Mouse (Mus musculus) CD4-positive, CD25-positive, alpha-beta regulatory T cell, adult 4 months (primary cell): ENCODE data around the gene Krt35. TPM values are rescaled to one million over a fixed set of nuclear protein-coding genes. Genes with fewer than 3 reads are reported as not detected.

Source experiments
- ATAC-seq: one replicate; pipeline ENCODE4 v1.8.0; 2017
- polyA plus RNA-seq, 2 experiments: library from polyadenylated mRNA; unstranded; fragments of 100-300 nt; shearing (Covaris generic); gene quantifications; one replicate each; pipeline ENCODE4 v1.2.1; 2017

Krt35 gene
- polyA plus RNA-seq, result not detected

- ATAC-seq, result no peak
These were observed at the start of gene Krt35 for GRCm38 (mm10) chr11:100096141-100096540. Gene Krt35, minus strand, starts transcription at chr11:100096241.

DNA sequence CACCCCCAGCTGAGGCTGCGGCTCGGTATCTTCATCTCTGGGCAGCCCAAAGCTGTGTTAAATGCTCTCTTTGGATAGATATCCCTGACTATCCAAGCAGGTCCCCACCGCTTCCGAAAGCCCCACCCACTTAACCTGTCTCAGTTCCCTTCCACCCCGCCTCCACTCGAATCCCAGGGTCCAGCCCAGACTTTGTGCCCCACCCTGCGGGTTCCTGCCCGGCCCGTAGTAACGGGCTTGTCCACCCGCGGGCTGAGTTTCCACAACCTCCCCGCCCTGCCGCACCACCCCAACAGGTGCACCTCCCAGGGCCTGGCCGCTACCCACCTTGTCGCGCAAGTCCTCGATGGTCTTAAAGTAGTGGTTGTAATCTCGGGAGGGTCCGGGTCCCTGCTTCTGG lies 49.1 kb upstream of the Krt35 start:
- no peak for ATAC-seq

DNA sequence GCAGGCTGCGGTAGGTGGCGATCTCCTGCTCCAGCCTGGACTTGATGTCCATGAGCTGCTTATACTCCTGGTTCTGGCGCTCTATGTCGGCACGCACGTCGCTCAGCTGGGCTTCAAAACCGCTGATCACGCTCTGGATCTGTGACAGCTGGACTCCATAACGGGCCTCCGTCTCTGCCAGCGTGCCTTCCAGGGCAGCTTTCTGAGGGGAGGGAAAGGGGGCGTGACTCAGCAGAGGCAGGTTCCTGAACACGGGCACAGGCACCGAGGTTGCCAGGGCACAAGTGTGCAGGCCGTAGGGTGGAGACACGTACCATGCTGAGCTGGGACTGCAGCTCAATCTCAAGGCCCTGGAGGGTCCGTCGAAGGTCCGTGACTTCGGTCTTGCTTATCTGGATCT lies 44.9 kb upstream of the Krt35 start:
- no peak for ATAC-seq

DNA sequence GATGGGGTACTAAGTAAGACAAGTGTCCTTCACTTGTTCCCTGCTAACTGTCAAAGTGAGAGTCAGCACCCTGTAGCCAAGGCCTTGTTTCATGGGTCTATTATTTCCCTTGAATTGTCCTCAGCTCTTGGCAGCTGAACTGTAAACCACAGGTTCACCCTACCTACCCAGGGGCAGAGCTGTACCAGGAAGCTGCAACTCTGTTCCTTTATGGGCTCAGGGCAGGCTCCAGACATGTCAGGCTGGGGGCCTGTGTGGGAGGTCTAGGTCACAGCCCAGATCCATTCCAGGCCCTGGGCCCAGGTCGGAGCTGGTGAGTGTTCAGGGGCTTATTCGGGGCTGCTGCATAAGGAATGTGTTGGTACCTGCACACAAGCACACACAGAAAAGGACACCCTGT lies 43.4 kb upstream of the Krt35 start:
- ATAC-seq, result no peak

GRCm38 (mm10) chr11:100138809-100139208 lies 42.8 kb upstream of the Krt35 start:
- ATAC-seq, result no peak

DNA sequence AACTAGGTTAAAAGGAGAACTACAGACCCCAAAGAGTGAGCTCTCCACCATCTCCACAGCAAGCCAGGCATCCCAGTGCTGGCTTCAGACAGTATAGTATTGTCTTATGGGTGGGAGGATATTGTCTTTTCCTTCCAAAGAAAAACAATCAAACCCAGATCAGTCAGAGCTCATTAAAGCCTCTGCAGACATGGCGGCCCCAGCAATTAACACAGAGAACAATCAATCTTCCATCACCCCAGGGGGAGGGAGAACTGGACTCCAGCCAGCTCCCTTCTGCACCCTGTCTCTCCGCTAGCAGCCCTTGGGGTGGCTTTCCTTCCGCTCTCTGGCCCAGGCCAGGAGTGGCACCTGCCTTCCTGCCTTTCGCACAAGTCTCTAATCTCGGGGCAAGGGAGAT lies 41.7 kb upstream of the Krt35 start:
- ATAC-seq, result no peak

GRCm38 (mm10) chr11:100136559-100136958 lies 40.5 kb upstream of the Krt35 start:
- ATAC-seq, result no peak

DNA sequence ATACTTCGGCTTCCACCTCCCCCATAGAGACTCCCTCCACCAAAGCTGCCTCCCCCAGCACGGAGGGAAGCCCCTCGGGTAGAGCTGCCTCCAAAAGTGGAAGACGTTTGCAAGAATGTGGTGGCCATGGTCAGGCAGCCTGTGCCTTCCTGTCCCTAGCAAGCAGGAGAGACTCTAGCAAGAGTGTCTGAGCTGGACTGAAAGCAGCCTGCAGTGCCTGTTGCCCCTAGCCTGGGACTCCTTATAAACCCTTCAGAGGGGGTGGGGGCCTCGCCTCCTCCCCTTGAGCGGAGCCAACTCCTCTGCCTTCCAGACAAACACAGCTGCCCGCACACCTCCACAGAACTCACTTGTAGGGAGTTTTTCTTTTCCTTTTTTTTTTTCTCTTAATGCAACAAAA lies 39.7 kb upstream of the Krt35 start, which contains the start of gene Krt15:
Gene Krt15 (minus strand): TSS at position 198 of the 400 bp plus-strand sequence.
- ATAC-seq, result no peak

- no peak for ATAC-seq
These were observed 28.9 kb upstream of the Krt35 start for GRCm38 (mm10) chr11:100124901-100125300.

- ATAC-seq, result no peak
These were observed 25.4 kb upstream of the Krt35 start, which contains the start of gene Krt13 for GRCm38 (mm10) chr11:100121466-100121865. Gene Krt13, minus strand, starts transcription at chr11:100121566.

DNA sequence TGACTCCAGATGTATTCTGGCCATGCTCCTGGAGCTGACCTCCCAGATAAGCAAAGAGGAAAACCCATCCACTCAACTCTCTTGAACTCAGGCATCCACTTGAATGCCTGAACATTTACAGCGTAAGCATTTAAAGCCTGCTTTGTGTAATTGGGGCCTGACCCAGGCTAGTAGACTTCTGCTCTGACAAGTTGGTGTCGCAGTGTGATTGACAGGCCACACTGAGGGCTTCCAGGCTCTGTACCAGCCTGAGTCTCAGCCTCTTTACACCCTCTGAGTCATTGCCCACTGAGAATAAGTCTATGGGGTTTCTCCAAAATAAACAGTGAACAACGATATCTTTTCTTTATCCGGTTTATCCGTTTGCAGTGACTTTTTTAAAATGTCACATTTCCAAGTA lies 24.3 kb upstream of the Krt35 start:
- no peak for ATAC-seq

- no peak for ATAC-seq
These were observed 17.6 kb upstream of the Krt35 start for GRCm38 (mm10) chr11:100113742-100114029.

GRCm38 (mm10) chr11:100112935-100113741 lies 17.1 kb upstream of the Krt35 start:
- ATAC-seq, result no peak

DNA sequence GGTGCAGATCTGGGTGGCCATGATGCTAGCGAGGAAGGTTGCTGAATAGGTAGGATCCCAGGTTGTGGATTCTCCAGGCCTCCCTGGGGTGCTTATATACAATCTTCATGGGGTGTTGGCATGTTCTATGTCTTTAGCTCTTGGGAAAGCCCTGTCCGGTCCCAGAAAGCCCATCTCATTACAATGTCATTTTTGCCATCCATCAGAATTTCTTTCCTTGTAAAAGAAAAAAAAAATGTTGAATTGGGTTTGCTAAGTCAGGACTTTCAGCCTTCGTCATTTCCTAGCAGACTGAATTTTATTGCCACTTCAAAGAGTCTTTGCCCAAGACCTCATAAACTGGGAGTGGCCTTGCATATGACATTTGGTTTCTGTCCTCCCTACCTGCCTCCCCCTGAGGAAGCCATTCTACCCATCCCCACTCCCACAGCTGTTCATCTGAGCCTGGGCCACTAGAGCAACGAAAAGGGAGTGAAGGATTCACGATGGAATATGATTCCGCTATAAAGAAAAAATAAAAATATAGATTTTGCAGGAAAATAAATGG lies 9.6 kb upstream of the Krt35 start, which contains the start of gene Krt36:
Gene Krt36 (minus strand): TSS at position 51 of the 547 bp plus-strand sequence.
- ATAC-seq, result no peak

- no peak for ATAC-seq
These were observed 6.8 kb upstream of the Krt35 start for GRCm38 (mm10) chr11:100102693-100103429.

GRCm38 (mm10) chr11:100100391-100100790 lies 4.3 kb upstream of the Krt35 start:
- ATAC-seq, result no peak

GRCm38 (mm10) chr11:100097819-100098218 lies 1.8 kb upstream of the Krt35 start:
- no peak for ATAC-seq

DNA sequence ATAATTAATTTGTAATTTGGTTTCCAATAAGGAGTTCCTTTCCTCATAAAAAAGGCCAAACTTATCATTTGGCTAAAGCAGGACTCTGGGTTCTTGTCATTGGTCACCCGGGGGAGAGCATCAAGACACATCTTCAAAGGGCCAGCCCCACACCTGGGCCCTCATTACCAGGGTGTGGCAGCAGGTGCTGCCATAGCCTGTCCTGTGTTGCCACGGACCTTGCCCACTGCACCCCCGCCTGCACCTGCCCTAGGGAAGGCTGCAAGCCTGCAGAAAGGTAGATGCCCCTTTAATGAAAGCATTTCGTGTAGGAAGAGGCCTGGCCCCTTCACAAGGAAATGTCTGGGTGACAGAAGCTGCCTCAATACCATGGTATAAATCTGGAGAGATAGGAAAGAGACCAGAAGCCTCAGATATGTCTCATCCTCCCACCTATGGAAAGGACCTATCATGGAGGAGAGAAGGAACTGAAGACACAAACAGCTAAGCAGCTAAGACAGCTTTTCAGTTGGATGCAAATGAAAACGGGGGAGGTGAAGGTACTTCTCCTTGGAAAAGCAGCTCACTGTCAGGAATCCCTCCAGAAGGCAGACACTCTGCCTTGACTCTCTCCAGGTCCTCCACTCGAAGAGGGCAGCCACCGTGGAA lies 7.5 kb downstream of the Krt35 start:
- no peak for ATAC-seq

DNA sequence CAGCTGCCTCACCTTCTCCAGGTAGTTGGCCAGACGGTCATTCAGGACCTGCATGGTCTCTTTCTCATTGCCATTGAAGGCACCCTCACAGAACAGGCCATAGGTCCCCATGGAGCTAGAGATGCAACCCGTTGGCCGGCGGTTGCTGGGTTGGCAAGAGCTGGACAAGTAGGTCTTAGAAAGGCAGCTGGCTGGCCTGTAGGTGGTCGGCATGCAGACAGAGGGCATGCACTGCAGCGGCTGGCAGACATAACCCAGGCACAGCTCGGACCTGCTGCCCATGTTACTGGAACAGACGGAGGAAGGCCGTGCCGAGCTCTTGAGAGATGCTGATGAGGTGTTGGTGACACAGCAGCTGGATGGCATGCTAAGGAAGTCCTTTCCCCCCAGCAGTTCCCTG lies 8.2 kb downstream of the Krt35 start, which contains the start of gene Krt32:
Gene Krt32 (minus strand): TSS at position 366 of the 400 bp plus-strand sequence.
- no peak for ATAC-seq

GRCm38 (mm10) chr11:100073873-100074272 lies 22.2 kb downstream of the Krt35 start:
- no peak for ATAC-seq

- no peak for ATAC-seq
These were observed 28.6 kb downstream of the Krt35 start for GRCm38 (mm10) chr11:100067293-100068036.
